In the genomic region with DNA sequence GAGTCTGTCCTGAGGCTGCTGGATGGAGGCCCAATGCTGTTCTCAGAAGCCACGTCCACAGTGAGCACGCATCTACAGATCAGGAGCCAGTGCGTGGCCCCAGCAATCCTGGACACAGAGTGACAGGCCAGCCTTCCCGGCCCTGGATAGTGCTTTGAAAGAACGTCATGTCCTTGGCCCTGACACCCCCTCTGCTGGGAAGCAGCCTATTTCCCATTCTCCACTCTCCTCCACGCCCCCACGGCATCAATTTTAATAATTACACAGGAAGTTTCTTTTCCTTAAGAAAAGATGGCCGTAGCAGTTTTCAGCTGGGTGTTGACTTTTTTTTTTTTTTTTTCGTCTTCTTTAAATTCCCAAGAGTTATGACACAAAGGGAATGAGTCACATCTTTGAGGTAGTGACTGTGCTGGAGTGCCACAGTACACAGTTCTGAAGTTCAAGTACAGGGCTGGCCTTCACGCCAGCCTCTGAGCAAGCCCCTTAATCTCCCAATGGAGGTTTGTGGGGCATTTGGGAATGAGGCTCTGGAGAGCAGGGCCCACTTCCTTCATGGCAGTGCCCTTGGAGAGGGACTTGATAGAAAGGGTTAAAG, we compare ENCODE assay signal across 13 mouse cellular contexts.
DNase-seq lines count a peak whose midpoint lies in the region; ATAC-seq and TF ChIP-seq lines count a peak whose summit lies in the region.
"Had no signal": no experiment of that assay in that cellular context is flagged by ENCODE, and none has a peak within 500 bp of the region (broad histone marks: within the 10 kb centered on the region; RNA-seq: fewer than 3 reads in every experiment).

No protein-coding gene starts in this region.

- H3K27me3 ChIP-seq in lung, embryonic 15.5 days = no peaks in the 10 kb centered on the region
- H3K27me3 ChIP-seq: midbrain, embryonic 12.5 days; neural tube, embryonic 13.5 days had no signal

- DNase-seq in gastrocnemius, adult 2 months = peak; percentile 39
- DNase-seq in gastrocnemius, postnatal 10 days = no peak
- DNase-seq in lung, postnatal 4 days = no peak
- peak; percentile 24 to 67 for DNase-seq in kidney, postnatal 25 days
- no peak for DNase-seq in B cell, adult 2 months
- DNase-seq in right cerebral cortex, adult 18-20 months = no peak

- intact Hi-C loops in gastrocnemius, adult 2 months (cut with DNase I) = no loop called here

- WGBS in lung, embryonic 15.5 days = 36% methylated on average over 10 of the region's 10 CpGs

- no peak overlapping the region for H3K4me2 ChIP-seq in lung, embryonic 15.5 days
- H3K4me2 ChIP-seq: liver, embryonic 11.5 days; midbrain, embryonic 12.5 days; neural tube, embryonic 13.5 days had no signal

- H3K9ac ChIP-seq in lung, embryonic 15.5 days = no peak overlapping the region
- H3K9ac ChIP-seq: midbrain, embryonic 12.5 days; neural tube, embryonic 13.5 days had no signal

- TF ChIP-seq CTCF in gastrocnemius, adult 2 months (IDR thresholded peaks at IDR 0.05) = no peak

- no peak overlapping the region for H3K4me3 ChIP-seq in gastrocnemius, adult 2 months
- H3K4me3 ChIP-seq in lung, embryonic 15.5 days = no peak overlapping the region
- H3K4me3 ChIP-seq: hindbrain, embryonic 10.5 days; midbrain, embryonic 12.5 days; neural tube, embryonic 13.5 days had no signal

- ATAC-seq in lung, embryonic 15.5 days (ENCODE audit: borderline replicate concordance, extremely low read depth, low FRiP score, low TSS enrichment) = peak; percentile 56; the same call in 1 of the 2 replicates
- no peak for ATAC-seq in activated CD4-positive, CD25-positive, alpha-beta regulatory T cell, adult 4 months
- ATAC-seq: intestine, postnatal 0 days had no signal

- H3K36me3 ChIP-seq in lung, embryonic 15.5 days = no peaks in the 10 kb centered on the region
- H3K36me3 ChIP-seq: hindbrain, embryonic 10.5 days; midbrain, embryonic 12.5 days; neural tube, embryonic 13.5 days had no signal

- H3K9me3 ChIP-seq in lung, embryonic 15.5 days = no peaks in the 10 kb centered on the region
- H3K9me3 ChIP-seq: hindbrain, embryonic 10.5 days; midbrain, embryonic 12.5 days had no signal

- peak overlapping the region; percentile 39 for H3K27ac ChIP-seq in gastrocnemius, adult 2 months
- no peak overlapping the region for H3K27ac ChIP-seq in lung, embryonic 15.5 days
- H3K27ac ChIP-seq: hindbrain, embryonic 10.5 days; midbrain, embryonic 12.5 days; neural tube, embryonic 13.5 days had no signal

- H3K4me1 ChIP-seq in lung, embryonic 15.5 days = peaks cover 17% of the 10 kb centered on the region; the same call in 1 of the 2 replicates
- H3K4me1 ChIP-seq: midbrain, embryonic 12.5 days; neural tube, embryonic 13.5 days had no signal

Comparison
In these comparisons a context has a peak if more than half of its experiments do, and no peak if none do; other contexts are left out.
1. DNase-seq: peak in gastrocnemius, adult 2 months (single experiment) and kidney, postnatal 25 days (2 of 2); none in gastrocnemius, postnatal 10 days (single experiment), lung, postnatal 4 days (0 of 2), B cell, adult 2 months (0 of 2) and right cerebral cortex, adult 18-20 months (single experiment).